Comparison of ENCODE assay signal across 9 mouse cellular contexts in genomic region chr11:97627556-97628302, GRCm38 (mm10). TPM values are rescaled to one million over a fixed set of nuclear protein-coding genes. Genes with fewer than 3 reads are reported as not detected.
A peak's percentile ranks its signal among the peaks of the same experiment; 100 is the strongest.
DNase-seq lines count a peak whose midpoint lies in the region; TF ChIP-seq lines count a peak whose summit lies in the region.
"Had no signal": no experiment of that assay in that cellular context is flagged by ENCODE, and none has a peak within 500 bp of the region (broad histone marks: within the 10 kb centered on the region; RNA-seq: fewer than 3 reads in every experiment).

No protein-coding gene starts in this region.

- 0 out of 2 replicates have a peak, but pooled peaks have one; percentile 11 for TF ChIP-seq EP300 in ES-Bruce4 (IDR thresholded peaks at IDR 0.05; ENCODE audit: insufficient read depth, low read depth, low read length)

- H3K9ac ChIP-seq in ES-Bruce4 (ENCODE audit: low read depth, poor library complexity, severe bottlenecking), result peak overlapping the region; percentile 99

- peak; percentile 49 for DNase-seq in hindbrain, embryonic 10.5 days (ENCODE audit: low spot score)
- DNase-seq in midbrain, embryonic 10.5 days (ENCODE audit: low spot score), result peak; percentile 37
- no peak for DNase-seq in layer of hippocampus, adult 8-10 months (ENCODE audit: low spot score in 2 of 2)
- DNase-seq in adrenal gland, adult 8-10 months, result no peak
- DNase-seq in adrenal gland, adult 18-20 months (ENCODE audit: low spot score in 2 of 2), result no peak

- no peak for TF ChIP-seq CTCF in ES-Bruce4 (IDR thresholded peaks at IDR 0.05; ENCODE audit: low read depth, low read length)

- peak overlapping the region; percentile 84 for H3K4me3 ChIP-seq in ES-Bruce4 (ENCODE audit: low read depth, low read length)
- H3K4me3 ChIP-seq in brown adipose tissue, adult 24 weeks (ENCODE audit: insufficient read depth, low read depth, low read length), result peak overlapping the region; percentile 62; the same call in 1 of the 2 replicates
- H3K4me3 ChIP-seq in hindbrain, embryonic 10.5 days, result peak overlapping the region; percentile 82
- peak overlapping the region; percentile 83 for H3K4me3 ChIP-seq in midbrain, embryonic 10.5 days
- H3K4me3 ChIP-seq: erythroblast, embryonic 14.5 days had no signal

- peaks cover 1% of the 10 kb centered on the region for H3K4me1 ChIP-seq in ES-Bruce4 (ENCODE audit: control insufficient read depth, insufficient read depth, low read length)
- H3K4me1 ChIP-seq in brown adipose tissue, adult 24 weeks (ENCODE audit: control insufficient read depth, insufficient read depth, insufficient read length, low read length), result no peaks in the 10 kb centered on the region; the same call in 1 of the 2 replicates
- H3K4me1 ChIP-seq in hindbrain, embryonic 10.5 days (replicated peaks), result peaks cover 56% of the 10 kb centered on the region
- peaks cover 63% of the 10 kb centered on the region for H3K4me1 ChIP-seq in midbrain, embryonic 10.5 days

- peaks cover 9% of the 10 kb centered on the region; the same call in 1 of the 2 replicates for H3K36me3 ChIP-seq in ES-Bruce4 (ENCODE audit: control insufficient read depth, insufficient read depth, low read length, poor library complexity, severe bottlenecking)
- no peaks in the 10 kb centered on the region for H3K36me3 ChIP-seq in hindbrain, embryonic 10.5 days
- no peaks in the 10 kb centered on the region for H3K36me3 ChIP-seq in midbrain, embryonic 10.5 days

- WGBS in hindbrain, embryonic 10.5 days, result under 1% methylated on average over 30 of the region's 30 CpGs
- WGBS in midbrain, embryonic 10.5 days, result under 1% methylated on average over 30 of the region's 30 CpGs

- H3K27ac ChIP-seq in ES-Bruce4 (ENCODE audit: insufficient read depth, low read length), result no peak overlapping the region; the same call in 1 of the 2 replicates
- no peak overlapping the region for H3K27ac ChIP-seq in brown adipose tissue, adult 24 weeks (replicated peaks; ENCODE audit: low read depth, low read length)
- H3K27ac ChIP-seq in hindbrain, embryonic 10.5 days, result peak overlapping the region; percentile 93
- peak overlapping the region; percentile 93 for H3K27ac ChIP-seq in midbrain, embryonic 10.5 days (replicated peaks)

- no peaks in the 10 kb centered on the region for H3K9me3 ChIP-seq in ES-Bruce4 (replicated peaks; ENCODE audit: control insufficient read depth, insufficient read depth, low read length, poor library complexity, severe bottlenecking)
- H3K9me3 ChIP-seq in hindbrain, embryonic 10.5 days, result no peaks in the 10 kb centered on the region
- no peaks in the 10 kb centered on the region for H3K9me3 ChIP-seq in midbrain, embryonic 10.5 days (replicated peaks)

- H3K27me3 ChIP-seq in ES-Bruce4 (ENCODE audit: control insufficient read depth, insufficient read depth, low read length, poor library complexity, severe bottlenecking), result no peaks in the 10 kb centered on the region
- peaks cover 93% of the 10 kb centered on the region for H3K27me3 ChIP-seq in hindbrain, embryonic 10.5 days (ENCODE audit: insufficient read depth, poor library complexity, severe bottlenecking)
- peaks cover 97% of the 10 kb centered on the region for H3K27me3 ChIP-seq in midbrain, embryonic 10.5 days (ENCODE audit: low read depth, poor library complexity, severe bottlenecking)

- TF ChIP-seq POLR2A in ES-Bruce4 (IDR thresholded peaks at IDR 0.05; ENCODE audit: insufficient read depth, low read length), result no peak

RNA-seq across cellular contexts. Expression of gene Epop, which starts 1.8 kb away (rescaled TPM):
- 39.3 and 44.1 TPM in 2 replicates for polyA plus RNA-seq in ES-Bruce4 (2011; ENCODE audit: insufficient read depth, insufficient read length, low read depth, missing spikeins)
- not detected in 2 replicates for polyA plus RNA-seq in brown adipose tissue, adult 24 weeks (2012; ENCODE audit: insufficient read depth, insufficient read length, missing spikeins)
- 13.4 and 14.3 TPM in 2 replicates for polyA plus RNA-seq in hindbrain, embryonic 10.5 days (2016; fragmentation: Nextera tagmentation; extraction: Ambion mirVana)
- polyA plus RNA-seq in midbrain, embryonic 10.5 days (2016; fragmentation: Nextera tagmentation; extraction: Ambion mirVana), result 10.4 and 13.3 TPM in 2 replicates
- total RNA-seq in layer of hippocampus, adult 8-10 months (2022), result 10 to 100 TPM; 28.9 to 38.6 (median 33.9) TPM
- 1 to 10 TPM; 2.1 to 5.4 (median 4.0) TPM for total RNA-seq in adrenal gland, adult 8-10 months (2022)
- total RNA-seq in adrenal gland, adult 18-20 months (2021), result 1 to 10 TPM; 5.5 to 8.2 TPM

RNA-seq across cellular contexts. Expression of gene Mllt6, which starts 35.5 kb away (rescaled TPM):
- polyA plus RNA-seq in ES-Bruce4 (2011; ENCODE audit: insufficient read depth, insufficient read length, low read depth, missing spikeins), result 23.7 and 25.2 TPM in 2 replicates
- polyA plus RNA-seq in brown adipose tissue, adult 24 weeks (2012; ENCODE audit: insufficient read depth, insufficient read length, missing spikeins), result 10.9 and 12.9 TPM in 2 replicates
- 2.1 and 2.2 TPM in 2 replicates for polyA plus RNA-seq in hindbrain, embryonic 10.5 days (2016; fragmentation: Nextera tagmentation; extraction: Ambion mirVana)
- polyA plus RNA-seq in midbrain, embryonic 10.5 days (2016; fragmentation: Nextera tagmentation; extraction: Ambion mirVana), result 2.1 and 2.6 TPM in 2 replicates
- total RNA-seq in layer of hippocampus, adult 8-10 months (2022), result 100 to 1,000 TPM; 110 to 149 (median 126) TPM
- total RNA-seq in adrenal gland, adult 8-10 months (2022), result 10 to 100 TPM; 53.1 to 99.4 (median 71.8) TPM
- total RNA-seq in adrenal gland, adult 18-20 months (2021), result 10 to 100 TPM; 42.4 to 44.0 TPM

RNA-seq across cellular contexts. Expression of gene Srcin1, which starts 51.7 kb away (rescaled TPM):
- 7.7 and 8.3 TPM in 2 replicates for polyA plus RNA-seq in ES-Bruce4 (2011; ENCODE audit: insufficient read depth, insufficient read length, low read depth, missing spikeins)
- 0.21 and 0.32 TPM in 2 replicates for polyA plus RNA-seq in brown adipose tissue, adult 24 weeks (2012; ENCODE audit: insufficient read depth, insufficient read length, missing spikeins)
- 0.76 and 1.8 TPM in 2 replicates for polyA plus RNA-seq in hindbrain, embryonic 10.5 days (2016; fragmentation: Nextera tagmentation; extraction: Ambion mirVana)
- polyA plus RNA-seq in midbrain, embryonic 10.5 days (2016; fragmentation: Nextera tagmentation; extraction: Ambion mirVana), result 0.89 and 1.6 TPM in 2 replicates
- 100 to 1,000 TPM; 212 to 220 (median 217) TPM for total RNA-seq in layer of hippocampus, adult 8-10 months (2022)
- total RNA-seq in adrenal gland, adult 8-10 months (2022), result 10 to 100 TPM; 10.7 to 37.6 (median 19.9) TPM
- total RNA-seq in adrenal gland, adult 18-20 months (2021), result 10 to 100 TPM; 11.4 to 12.3 TPM
- polyA plus RNA-seq: activated CD4-positive, CD25-positive, alpha-beta regulatory T cell, adult 4 months; erythroblast, embryonic 14.5 days had no signal

RNA-seq across cellular contexts. Expression of gene Cisd3, which starts 57.9 kb away (rescaled TPM):
- 62.3 and 77.2 TPM in 2 replicates for polyA plus RNA-seq in ES-Bruce4 (2011; ENCODE audit: insufficient read depth, insufficient read length, low read depth, missing spikeins)
- polyA plus RNA-seq in brown adipose tissue, adult 24 weeks (2012; ENCODE audit: insufficient read depth, insufficient read length, missing spikeins), result 420 and 579 TPM in 2 replicates
- polyA plus RNA-seq in hindbrain, embryonic 10.5 days (2016; fragmentation: Nextera tagmentation; extraction: Ambion mirVana), result 18.3 and 24.0 TPM in 2 replicates
- 20.5 and 21.7 TPM in 2 replicates for polyA plus RNA-seq in midbrain, embryonic 10.5 days (2016; fragmentation: Nextera tagmentation; extraction: Ambion mirVana)
- 10 to 100 TPM; 45.2 to 60.0 (median 56.7) TPM for total RNA-seq in layer of hippocampus, adult 8-10 months (2022)
- total RNA-seq in adrenal gland, adult 8-10 months (2022), result 100 to 1,000 TPM; 153 to 194 (median 169) TPM
- 100 to 1,000 TPM; 165 to 273 TPM for total RNA-seq in adrenal gland, adult 18-20 months (2021)
- polyA plus RNA-seq: erythroblast, embryonic 14.5 days had no signal

Comparison
In these comparisons a context has a peak if more than half of its experiments do, and no peak if none do; other contexts are left out.
1. H3K27ac ChIP-seq: peak in hindbrain, embryonic 10.5 days (single experiment) and midbrain, embryonic 10.5 days (single experiment); none in ES-Bruce4 (single experiment) and brown adipose tissue, adult 24 weeks (single experiment).
2. DNase-seq: peak in hindbrain, embryonic 10.5 days (single experiment) and midbrain, embryonic 10.5 days (single experiment); none in layer of hippocampus, adult 8-10 months (0 of 2), adrenal gland, adult 8-10 months (single experiment) and adrenal gland, adult 18-20 months (0 of 2).
3. Peak in every context shown above with its lines, with median percentiles within 50 percentile points of each other: H3K4me3 ChIP-seq.